Mouse (Mus musculus): ENCODE results near the gene Prkg1. TPM values are rescaled to one million over a fixed set of nuclear protein-coding genes. Genes with fewer than 3 reads are reported as not detected.

Prkg1 gene
- polyA plus RNA-seq, 1 experiment from 2014 or later: 8.4 TPM

GRCm38 (mm10) chr19:31489606-31490005 lies 275.2 kb downstream of the Prkg1 start:
- WGBS: 68% methylated on average over 4 of the region's 4 CpGs
- Histone ChIP-seq H3K27ac (no peak overlapping the region), H3K4me2 (replicated peaks) (no peak overlapping the region), H3K4me3 (no peak overlapping the region), H3K9ac (no peak overlapping the region), H3K36me3 (no peaks in the 10 kb centered on the region), H3K4me1 (no peaks in the 10 kb centered on the region), H3K27me3 (no peaks in the 10 kb centered on the region), H3K9me3 (no peaks in the 10 kb centered on the region)
- ATAC-seq (ENCODE audit: low FRiP score, low read depth): no peak

- H3K4me2 ChIP-seq (replicated peaks): no peak overlapping the region
- no peak overlapping the region for H3K9ac ChIP-seq
- no peaks in the 10 kb centered on the region for H3K9me3 ChIP-seq
- H3K4me3 ChIP-seq: no peak overlapping the region
- WGBS: 26% methylated on average over 1 of the region's 1 CpGs
- no peak for ATAC-seq (ENCODE audit: low FRiP score, low read depth)
- H3K27ac ChIP-seq: no peak overlapping the region
- no peaks in the 10 kb centered on the region for H3K36me3 ChIP-seq
- no peaks in the 10 kb centered on the region for H3K27me3 ChIP-seq
- no peaks in the 10 kb centered on the region for H3K4me1 ChIP-seq
Measured at GRCm38 (mm10) chr19:31471766-31472165, 293.1 kb downstream of the Prkg1 start.

- no peaks in the 10 kb centered on the region for H3K9me3 ChIP-seq
- ATAC-seq (ENCODE audit: low FRiP score, low read depth): no peak
- H3K36me3 ChIP-seq: no peaks in the 10 kb centered on the region
- no peaks in the 10 kb centered on the region for H3K4me1 ChIP-seq
- no peak overlapping the region for H3K4me3 ChIP-seq
- no peak overlapping the region for H3K9ac ChIP-seq
- H3K27me3 ChIP-seq: no peaks in the 10 kb centered on the region
- no peak overlapping the region for H3K4me2 ChIP-seq (replicated peaks)
- H3K27ac ChIP-seq: no peak overlapping the region
Measured at GRCm38 (mm10) chr19:31460188-31460587, 304.6 kb downstream of the Prkg1 start.

GRCm38 (mm10) chr19:31444101-31444500 lies 320.7 kb downstream of the Prkg1 start:
- H3K9ac ChIP-seq: no peak overlapping the region
- H3K4me1 ChIP-seq: no peaks in the 10 kb centered on the region
- H3K9me3 ChIP-seq: no peaks in the 10 kb centered on the region
- 66% methylated on average over 1 of the region's 1 CpGs for WGBS
- no peak overlapping the region for H3K4me3 ChIP-seq
- no peaks in the 10 kb centered on the region for H3K27me3 ChIP-seq
- no peak overlapping the region for H3K4me2 ChIP-seq (replicated peaks)
- H3K36me3 ChIP-seq: no peaks in the 10 kb centered on the region
- H3K27ac ChIP-seq: no peak overlapping the region
- ATAC-seq (ENCODE audit: low FRiP score, low read depth): no peak

GRCm38 (mm10) chr19:31442311-31442710 lies 322.5 kb downstream of the Prkg1 start:
- Histone ChIP-seq H3K9me3 (no peaks in the 10 kb centered on the region), H3K9ac (no peak overlapping the region), H3K27me3 (no peaks in the 10 kb centered on the region), H3K4me2 (replicated peaks) (no peak overlapping the region), H3K36me3 (no peaks in the 10 kb centered on the region), H3K4me1 (no peaks in the 10 kb centered on the region), H3K27ac (no peak overlapping the region), H3K4me3 (no peak overlapping the region)
- WGBS: 61% methylated on average over 3 of the region's 3 CpGs
- no peak for ATAC-seq (ENCODE audit: low FRiP score, low read depth)

GRCm38 (mm10) chr19:31433446-31433845 lies 331.4 kb downstream of the Prkg1 start:
- Histone ChIP-seq H3K4me3 (no peak overlapping the region), H3K27me3 (no peaks in the 10 kb centered on the region), H3K36me3 (no peaks in the 10 kb centered on the region), H3K4me2 (replicated peaks) (no peak overlapping the region), H3K27ac (no peak overlapping the region), H3K4me1 (no peaks in the 10 kb centered on the region), H3K9me3 (no peaks in the 10 kb centered on the region), H3K9ac (no peak overlapping the region)
- WGBS: 74% methylated on average over 1 of the region's 1 CpGs
- ATAC-seq (ENCODE audit: low FRiP score, low read depth): no peak

GRCm38 (mm10) chr19:31431411-31431810 lies 333.4 kb downstream of the Prkg1 start:
- no peaks in the 10 kb centered on the region for H3K4me1 ChIP-seq
- no peak overlapping the region for H3K4me2 ChIP-seq (replicated peaks)
- no peak for ATAC-seq (ENCODE audit: low FRiP score, low read depth)
- H3K9me3 ChIP-seq: no peaks in the 10 kb centered on the region
- H3K4me3 ChIP-seq: no peak overlapping the region
- H3K36me3 ChIP-seq: no peaks in the 10 kb centered on the region
- H3K9ac ChIP-seq: no peak overlapping the region
- WGBS: 73% methylated on average over 2 of the region's 2 CpGs
- no peak overlapping the region for H3K27ac ChIP-seq
- H3K27me3 ChIP-seq: no peaks in the 10 kb centered on the region

- no peak overlapping the region for H3K4me2 ChIP-seq (replicated peaks)
- H3K4me3 ChIP-seq: no peak overlapping the region
- no peak overlapping the region for H3K9ac ChIP-seq
- peaks cover 11% of the 10 kb centered on the region; the same call in 1 of the 2 replicates for H3K4me1 ChIP-seq
- 0 out of 2 replicates have a peak, but pooled peaks cover 4% of the 10 kb centered on the region for H3K9me3 ChIP-seq
- no peaks in the 10 kb centered on the region for H3K27me3 ChIP-seq
- ATAC-seq (ENCODE audit: low FRiP score, low read depth): no peak
- H3K36me3 ChIP-seq: no peaks in the 10 kb centered on the region
- no peak overlapping the region for H3K27ac ChIP-seq
- 68% methylated on average over 5 of the region's 5 CpGs for WGBS
Measured at GRCm38 (mm10) chr19:31426142-31426541, 338.7 kb downstream of the Prkg1 start.

- H3K9me3 ChIP-seq: 0 out of 2 replicates have a peak, but pooled peaks cover 4% of the 10 kb centered on the region
- no peak for ATAC-seq (ENCODE audit: low FRiP score, low read depth)
- 59% methylated on average over 9 of the region's 9 CpGs for WGBS
- no peaks in the 10 kb centered on the region for H3K27me3 ChIP-seq
- H3K4me1 ChIP-seq: peaks cover 11% of the 10 kb centered on the region; the same call in 1 of the 2 replicates
- no peak overlapping the region for H3K27ac ChIP-seq
- H3K9ac ChIP-seq: no peak overlapping the region
- no peak overlapping the region for H3K4me3 ChIP-seq
- no peak overlapping the region for H3K4me2 ChIP-seq (replicated peaks)
- H3K36me3 ChIP-seq: no peaks in the 10 kb centered on the region
Measured at GRCm38 (mm10) chr19:31425199-31425598, 339.6 kb downstream of the Prkg1 start.

- 41% methylated on average over 5 of the region's 5 CpGs for WGBS
- 0 out of 2 replicates have a peak, but pooled peaks cover 4% of the 10 kb centered on the region for H3K9me3 ChIP-seq
- H3K4me1 ChIP-seq: peaks cover 11% of the 10 kb centered on the region; the same call in 1 of the 2 replicates
- no peaks in the 10 kb centered on the region for H3K27me3 ChIP-seq
- ATAC-seq (ENCODE audit: low FRiP score, low read depth): no peak
- H3K27ac ChIP-seq: no peak overlapping the region
- H3K36me3 ChIP-seq: no peaks in the 10 kb centered on the region
- H3K4me2 ChIP-seq (replicated peaks): no peak overlapping the region
- no peak overlapping the region for H3K9ac ChIP-seq
- H3K4me3 ChIP-seq: no peak overlapping the region
Measured at GRCm38 (mm10) chr19:31424319-31424718, 340.5 kb downstream of the Prkg1 start.

GRCm38 (mm10) chr19:31413571-31413970 lies 351.3 kb downstream of the Prkg1 start:
- Histone ChIP-seq H3K27ac (no peak overlapping the region), H3K4me1 (no peaks in the 10 kb centered on the region), H3K4me2 (replicated peaks) (no peak overlapping the region), H3K36me3 (no peaks in the 10 kb centered on the region), H3K9me3 (no peaks in the 10 kb centered on the region), H3K27me3 (no peaks in the 10 kb centered on the region), H3K4me3 (no peak overlapping the region), H3K9ac (no peak overlapping the region)
- WGBS: 68% methylated on average over 7 of the region's 7 CpGs
- no peak for ATAC-seq (ENCODE audit: low FRiP score, low read depth)

GRCm38 (mm10) chr19:31396096-31396495 lies 368.7 kb downstream of the Prkg1 start:
- no peaks in the 10 kb centered on the region for H3K9me3 ChIP-seq
- H3K27me3 ChIP-seq: no peaks in the 10 kb centered on the region
- H3K36me3 ChIP-seq: no peaks in the 10 kb centered on the region
- H3K9ac ChIP-seq: no peak overlapping the region
- H3K4me2 ChIP-seq (replicated peaks): no peak overlapping the region
- 86% methylated on average over 1 of the region's 1 CpGs for WGBS
- H3K4me1 ChIP-seq: no peaks in the 10 kb centered on the region
- H3K27ac ChIP-seq: no peak overlapping the region
- H3K4me3 ChIP-seq: no peak overlapping the region
- ATAC-seq (ENCODE audit: low FRiP score, low read depth): no peak

GRCm38 (mm10) chr19:31385353-31385752 lies 379.5 kb downstream of the Prkg1 start:
- WGBS: 87% methylated on average over 3 of the region's 3 CpGs
- H3K36me3 ChIP-seq: no peaks in the 10 kb centered on the region
- H3K4me1 ChIP-seq: peaks cover under 1% of the 10 kb centered on the region; the same call in 1 of the 2 replicates

More at GRCm38 (mm10) chr19:31385353-31385752, 379.5 kb downstream of the Prkg1 start:
- ATAC-seq (ENCODE audit: low FRiP score, low read depth): no peak
- H3K9ac ChIP-seq: no peak overlapping the region
- no peak overlapping the region for H3K4me2 ChIP-seq (replicated peaks)
- no peaks in the 10 kb centered on the region for H3K9me3 ChIP-seq
- no peak overlapping the region for H3K27ac ChIP-seq
- no peaks in the 10 kb centered on the region for H3K27me3 ChIP-seq
- H3K4me3 ChIP-seq: no peak overlapping the region
